Mouse (Mus musculus): ENCODE results near the gene Slc6a4. TPM values are rescaled to one million over a fixed set of nuclear protein-coding genes. Genes with fewer than 3 reads are reported as not detected.
A peak's percentile ranks its signal among the peaks of the same experiment; 100 is the strongest.

Slc6a4 gene
- total RNA-seq (2021) (10 to 100 TPM; 46.6 to 50.2 TPM), polyA plus RNA-seq (2012; rRNA removed) (15.9 and 18.3 TPM in 2 replicates)
- long read RNA-seq, transcript Slc6a4-201 (14 exons, 2,725 nt): major isoform, 30 of 34 reads
- long read RNA-seq, partial matches to known transcripts: 2 of 34 reads
- long read RNA-seq, other reads (novel, unspliced or antisense): 2 of 34 reads

DNA sequence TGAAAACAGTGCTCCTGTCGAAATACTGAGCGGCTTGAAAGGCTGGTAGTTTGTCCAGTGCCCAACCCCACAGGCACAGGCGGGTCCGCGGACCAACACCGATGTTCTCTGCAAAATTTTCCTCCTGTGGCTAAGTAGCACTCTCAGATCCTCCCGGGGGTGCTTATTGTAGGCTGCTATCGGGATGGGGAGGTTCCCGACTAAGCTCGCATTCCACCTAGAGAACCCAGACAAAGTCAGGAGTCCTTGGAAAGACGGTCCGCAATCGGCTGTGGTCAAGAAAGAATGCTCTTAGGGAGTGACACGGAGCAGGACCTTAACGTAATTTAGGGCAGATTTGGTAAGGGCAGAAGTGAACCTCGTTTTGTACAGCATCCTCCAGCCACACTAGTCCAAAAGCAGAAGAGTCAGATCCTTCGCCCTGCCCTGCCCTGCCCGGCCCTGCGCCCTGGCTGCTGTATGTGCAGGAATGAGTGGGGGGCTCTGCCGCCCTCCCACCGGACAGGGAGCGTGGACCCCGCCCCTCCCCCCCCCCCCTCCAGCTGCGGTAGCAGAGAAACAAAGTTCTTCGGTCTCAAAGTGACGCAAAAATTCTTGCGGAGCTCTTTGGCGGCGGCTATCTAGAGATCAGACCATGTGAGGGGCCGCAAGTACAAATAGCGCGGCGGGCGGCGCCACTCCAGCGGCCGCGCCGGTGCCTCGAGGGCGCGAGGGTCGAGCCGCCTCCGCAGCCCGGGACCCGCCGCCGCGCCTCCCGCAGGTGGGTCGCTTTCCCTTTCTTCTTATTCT lies at the start of gene Slc6a4:
TSS of gene Slc6a4 (plus strand) at position 688 of the 789 bp plus-strand sequence.
- no peak for DNase-seq

DNA sequence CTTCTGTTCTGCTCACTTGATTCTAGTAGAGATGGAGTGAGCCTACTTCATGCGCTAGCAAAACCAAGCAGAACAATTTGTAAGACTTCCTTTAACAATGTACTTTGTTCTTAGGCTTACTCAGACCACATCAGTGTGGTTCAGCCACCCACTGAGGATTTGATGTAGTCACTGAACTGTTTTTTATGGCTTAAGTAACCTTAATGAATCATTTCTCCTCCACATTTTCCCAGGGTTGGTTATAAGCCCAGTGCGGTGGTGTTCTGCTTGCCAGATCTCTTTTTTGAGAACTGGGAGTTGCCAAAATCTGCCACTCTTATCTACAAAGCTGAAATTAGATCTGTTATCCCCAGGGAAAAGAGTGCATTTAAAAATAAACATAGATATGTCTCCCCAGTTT lies 44.9 kb upstream of the Slc6a4 start:
- peak; percentile 64 for DNase-seq

DNA sequence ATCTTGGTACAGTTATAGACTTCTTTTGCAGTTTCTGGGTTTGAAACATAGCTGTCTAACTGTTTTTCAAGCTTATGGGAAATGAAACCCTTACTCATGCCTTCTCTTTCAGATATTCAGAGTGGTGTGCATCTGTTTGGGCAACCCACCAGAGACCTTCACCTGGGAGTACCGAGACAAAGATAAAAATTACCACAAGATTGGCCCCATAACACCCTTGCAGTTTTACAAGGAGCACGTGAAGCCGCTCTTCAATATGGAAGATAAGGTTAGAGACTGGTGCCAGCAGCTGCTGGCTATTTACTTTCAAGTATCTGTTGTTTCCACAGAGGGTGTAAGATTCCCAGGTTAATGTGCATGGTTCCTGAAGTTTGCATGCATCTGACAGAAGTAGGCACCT lies 32.7 kb upstream of the Slc6a4 start:
- DNase-seq: no peak

DNA sequence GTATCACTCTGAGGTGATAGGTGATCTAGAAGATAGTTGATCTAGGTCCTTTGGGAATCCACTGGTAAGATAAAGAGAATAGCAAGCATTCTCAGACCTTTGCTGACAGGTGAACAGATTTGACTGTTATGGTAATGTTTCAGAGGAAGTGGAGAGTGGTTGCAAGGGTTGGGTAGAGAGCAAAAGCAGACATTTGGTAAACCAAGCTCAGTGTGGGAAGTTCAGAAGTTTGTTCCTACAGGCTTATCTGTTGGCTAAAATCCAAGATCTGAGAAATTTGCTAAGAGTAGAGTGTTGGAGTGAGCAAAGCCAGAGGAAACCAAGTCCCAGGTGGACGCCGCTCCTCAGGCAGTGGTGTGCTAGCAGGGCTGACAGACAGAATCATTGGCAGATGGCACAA lies 28.1 kb upstream of the Slc6a4 start:
- DNase-seq: no peak

DNA sequence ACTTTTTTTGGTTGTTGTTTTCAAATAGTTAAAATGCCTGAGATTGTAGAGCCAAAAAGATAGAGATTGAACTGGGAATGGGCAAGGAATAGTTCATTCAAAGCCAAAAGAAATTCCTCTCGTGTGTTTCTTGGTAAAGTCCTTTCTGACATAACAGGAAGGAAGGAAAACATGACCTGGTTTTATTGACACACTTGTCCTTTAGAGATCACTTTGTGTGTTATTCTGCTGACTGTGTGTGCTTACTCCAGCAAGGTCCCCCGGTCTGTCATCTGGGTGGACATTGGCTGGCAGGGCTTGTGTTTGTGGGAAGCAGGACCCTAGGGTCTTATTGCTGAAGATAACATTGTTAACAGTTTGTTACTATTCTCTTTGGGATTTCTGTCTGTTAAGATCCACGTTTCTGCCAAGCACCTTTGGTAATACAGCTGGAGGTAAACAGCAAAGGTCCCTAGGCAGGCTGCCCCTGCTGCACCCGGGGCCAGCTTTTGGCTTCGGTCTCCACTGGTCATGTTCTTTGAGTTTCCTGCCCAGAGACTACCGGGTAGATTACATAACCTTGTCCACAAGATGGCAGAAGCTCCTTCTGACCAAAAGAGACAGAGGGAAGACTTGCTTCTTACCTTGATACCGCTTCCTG lies 23.6 kb upstream of the Slc6a4 start:
- DNase-seq: no peak

DNA sequence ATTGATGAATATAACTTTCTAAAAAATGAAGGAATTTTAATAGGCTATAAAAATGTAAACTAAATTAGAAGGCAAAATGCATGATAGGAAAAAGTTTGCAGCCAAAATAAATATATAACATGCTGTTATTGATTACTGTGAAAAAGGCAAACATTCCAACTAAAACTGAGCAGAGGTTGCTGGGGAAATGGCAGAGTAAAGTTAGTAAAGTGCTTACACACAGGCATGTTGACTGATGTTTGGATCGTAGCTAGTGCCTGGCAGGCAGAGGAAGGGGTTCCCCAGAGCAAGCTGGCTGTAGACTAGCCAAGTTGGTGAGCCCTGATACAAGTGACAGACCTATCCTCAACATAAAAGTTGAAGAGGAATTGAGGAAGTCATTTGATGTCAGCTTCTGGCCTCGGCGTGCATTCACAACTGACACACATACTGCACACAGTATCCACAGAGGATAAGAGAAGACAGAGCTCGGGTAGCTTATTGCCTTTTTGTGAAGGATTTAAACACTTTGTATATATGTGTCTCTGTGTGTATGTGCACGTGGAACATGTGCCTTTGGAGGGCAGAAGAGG lies 16.7 kb upstream of the Slc6a4 start:
- DNase-seq: no peak

DNA sequence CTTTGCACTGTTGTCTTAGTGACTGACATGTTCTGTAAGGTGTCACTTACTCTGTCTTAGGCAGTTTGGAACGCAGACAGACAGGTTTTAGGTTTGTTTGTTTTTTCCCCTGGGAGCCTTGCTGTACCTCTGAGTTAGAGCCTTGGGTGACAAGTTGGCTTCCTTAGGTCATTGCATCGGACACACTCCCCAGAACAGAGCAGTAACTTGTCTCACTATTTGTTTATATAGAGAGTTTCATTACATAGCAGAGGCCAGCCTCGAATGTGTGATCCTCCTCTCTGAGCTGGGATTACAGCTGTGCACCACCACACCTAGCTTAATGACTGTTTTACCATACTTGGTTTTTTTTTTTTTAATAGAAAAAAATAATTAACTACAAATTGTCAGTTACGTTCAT lies 16.0 kb upstream of the Slc6a4 start:
- no peak for DNase-seq

DNA sequence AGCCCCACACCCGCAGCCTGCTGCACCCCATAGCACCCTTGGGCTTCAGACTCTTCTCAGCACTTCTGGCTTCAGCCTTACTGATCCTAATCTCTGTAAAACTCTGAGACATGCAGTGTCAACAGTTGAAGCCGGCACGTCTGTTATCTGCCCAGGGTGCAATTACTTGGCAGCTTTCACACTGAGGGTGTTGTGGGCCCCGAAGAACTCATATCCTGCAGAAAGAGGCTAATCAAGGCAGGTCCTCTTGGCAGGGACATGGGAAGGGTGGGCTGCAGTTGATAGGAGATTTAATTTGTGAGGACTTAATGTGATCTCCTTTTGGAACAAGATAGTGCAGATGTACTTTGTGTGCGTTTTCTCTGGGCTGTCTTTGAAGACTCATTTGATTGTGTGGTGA lies 14.8 kb upstream of the Slc6a4 start:
- DNase-seq: no peak

DNA sequence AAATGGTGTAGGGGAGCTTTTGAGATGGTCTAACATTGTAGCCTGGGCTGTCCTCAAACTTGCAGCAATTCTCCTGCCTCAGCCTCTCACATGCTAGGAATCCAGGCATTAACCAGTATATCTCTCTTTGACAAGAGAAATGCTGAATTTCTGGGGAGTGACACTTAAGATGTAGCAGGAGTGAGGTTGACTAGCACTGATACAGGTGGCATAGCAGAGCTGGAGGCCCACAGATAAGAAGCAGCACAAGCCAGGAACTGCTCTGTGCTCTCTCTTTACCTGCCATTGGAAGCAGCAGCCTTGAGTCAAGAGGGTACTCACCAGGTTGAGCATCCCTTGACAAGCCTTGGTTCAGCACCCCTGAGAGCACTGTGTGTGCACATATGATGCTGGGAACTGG lies 14.2 kb upstream of the Slc6a4 start:
- no peak for DNase-seq

DNA sequence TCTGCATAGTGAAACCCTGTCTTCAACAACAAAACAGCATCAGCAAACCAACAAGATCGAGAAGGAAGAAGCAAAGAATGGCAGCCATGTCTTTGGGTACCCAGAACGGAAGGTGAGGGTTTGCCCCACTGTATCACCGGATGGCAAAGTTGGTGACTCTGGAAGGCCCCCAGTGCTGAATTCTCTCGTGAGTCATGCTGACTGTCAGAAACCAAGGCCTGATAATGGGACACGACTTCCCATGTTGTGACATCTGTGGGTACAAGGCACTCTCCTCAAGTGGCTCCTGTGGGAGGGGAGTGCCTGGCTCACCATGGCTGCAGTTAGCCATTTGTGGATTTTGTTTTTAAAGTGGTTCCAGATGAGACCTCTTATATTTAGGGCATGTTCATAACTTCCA lies 7.6 kb upstream of the Slc6a4 start:
- peak; percentile 59 for DNase-seq

DNA sequence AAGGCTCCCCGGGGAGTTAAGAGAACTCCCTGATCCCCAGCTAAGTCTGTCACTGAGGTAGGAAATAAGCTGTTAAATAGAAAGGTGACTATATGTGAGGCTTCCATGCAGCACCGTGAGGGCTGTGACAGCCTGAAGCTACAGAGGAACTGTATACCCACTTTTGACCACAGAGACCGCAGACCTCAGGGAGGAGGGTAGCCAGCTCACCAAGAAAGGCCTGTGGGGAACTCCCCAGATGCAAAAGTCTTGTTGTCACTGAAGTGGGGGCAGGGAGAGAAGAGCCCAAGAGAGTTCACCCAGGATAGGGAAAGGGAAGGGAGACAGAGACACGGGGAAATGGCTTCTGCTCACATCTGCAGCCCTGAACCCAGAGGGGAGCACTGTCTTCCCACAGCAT lies 5.5 kb upstream of the Slc6a4 start:
- no peak for DNase-seq

DNA sequence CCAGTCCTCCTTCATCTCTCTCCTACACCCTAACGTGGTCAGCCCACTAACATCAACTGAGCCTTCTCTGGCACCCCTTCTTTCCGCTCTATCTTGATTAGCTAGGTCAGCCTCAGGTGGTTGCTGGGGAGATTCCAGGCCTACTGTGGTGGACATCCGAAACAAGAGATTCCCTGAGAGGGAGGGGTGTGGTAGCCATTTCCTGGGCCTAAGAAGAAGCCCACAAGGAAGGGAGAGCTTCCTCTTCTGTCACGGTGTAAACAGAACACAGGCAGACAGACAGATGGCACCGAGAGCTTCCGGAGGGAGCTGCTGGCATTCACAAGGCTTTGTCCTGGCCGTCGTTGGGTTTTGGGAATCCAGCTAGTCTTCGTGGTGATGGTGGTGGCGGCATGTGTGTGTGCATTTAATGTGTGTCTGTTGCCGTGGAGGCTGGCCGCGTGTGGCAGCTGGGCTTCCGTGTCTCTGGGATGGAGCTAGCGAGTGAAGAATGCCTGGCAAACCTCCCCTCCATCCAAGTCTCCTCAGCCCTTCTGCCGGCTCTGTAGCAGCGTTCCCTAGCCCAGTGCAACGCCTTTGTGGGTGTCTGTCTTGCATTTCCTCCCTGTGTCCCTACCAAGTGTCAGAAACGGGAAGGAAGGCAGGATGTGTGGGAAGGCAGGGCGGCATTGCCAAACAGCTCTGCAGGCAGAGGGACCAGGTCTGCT lies 2.3 kb upstream of the Slc6a4 start:
- no peak for DNase-seq

DNA sequence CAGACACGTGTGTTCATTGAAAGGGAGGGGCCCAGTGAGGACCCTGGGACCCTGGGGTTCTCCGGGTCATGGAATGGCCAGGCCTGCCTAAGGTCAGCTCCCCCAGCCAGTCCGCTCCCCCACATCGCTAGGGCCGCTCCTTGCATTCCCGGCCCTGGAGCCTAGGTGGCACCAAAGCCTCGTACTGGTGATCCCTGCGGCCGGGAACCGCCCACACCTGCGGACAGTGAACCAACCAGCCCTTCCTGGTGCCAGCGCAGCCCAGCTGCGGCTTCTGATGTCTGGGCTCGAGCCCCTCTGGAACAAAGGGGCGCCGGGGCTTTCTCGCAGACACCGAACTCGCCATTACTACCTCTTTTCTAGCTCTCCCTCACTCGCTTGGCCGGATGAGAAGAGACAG lies 1.1 kb upstream of the Slc6a4 start:
- peak; percentile 86 for DNase-seq

DNA sequence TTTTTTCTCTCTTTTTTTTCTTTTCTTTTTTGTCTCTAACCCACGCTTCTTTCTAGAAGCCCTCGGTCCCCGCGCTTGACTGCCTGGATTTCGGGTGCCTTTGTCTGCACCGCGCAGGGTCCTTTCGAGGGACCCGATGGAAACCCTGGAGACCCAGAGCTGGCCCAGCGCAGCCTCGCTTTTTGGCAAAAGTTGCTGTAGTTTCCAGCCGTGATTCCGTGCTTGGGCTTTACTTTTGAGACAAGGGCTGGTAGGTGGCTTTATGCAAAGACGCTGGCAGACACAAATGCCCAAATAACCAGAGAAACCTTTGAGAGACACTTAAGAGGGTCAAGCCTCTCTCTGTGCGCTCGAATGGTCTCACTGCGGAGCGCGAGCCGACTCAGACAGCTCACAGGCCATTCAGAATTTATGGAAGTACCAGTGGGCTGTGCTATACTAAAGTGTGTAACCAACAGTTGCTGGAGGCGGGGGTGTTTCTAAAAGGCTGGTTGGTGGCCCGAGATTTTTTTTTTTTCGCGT lies 363 bp downstream of the Slc6a4 start:
- no peak for DNase-seq

DNA sequence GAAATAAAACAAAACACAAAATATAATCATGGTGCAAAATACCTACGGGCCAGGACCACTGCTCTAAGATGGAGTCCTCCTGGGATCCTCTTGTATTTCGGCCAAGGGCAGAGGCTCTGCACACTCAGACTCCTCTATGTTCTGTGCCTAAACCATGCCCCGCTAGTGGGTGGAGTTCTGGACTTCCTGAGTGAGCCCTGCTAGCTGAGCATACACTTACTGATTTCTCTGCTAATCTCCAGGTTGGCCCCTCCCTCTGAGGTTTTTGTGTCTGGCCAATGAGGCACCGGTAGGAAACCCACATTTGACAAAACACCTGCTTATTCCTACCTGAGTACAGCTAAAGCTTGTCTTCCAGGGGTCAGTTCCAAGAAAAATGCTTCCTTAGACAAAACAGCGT lies 2.3 kb downstream of the Slc6a4 start:
- no peak for DNase-seq

DNA sequence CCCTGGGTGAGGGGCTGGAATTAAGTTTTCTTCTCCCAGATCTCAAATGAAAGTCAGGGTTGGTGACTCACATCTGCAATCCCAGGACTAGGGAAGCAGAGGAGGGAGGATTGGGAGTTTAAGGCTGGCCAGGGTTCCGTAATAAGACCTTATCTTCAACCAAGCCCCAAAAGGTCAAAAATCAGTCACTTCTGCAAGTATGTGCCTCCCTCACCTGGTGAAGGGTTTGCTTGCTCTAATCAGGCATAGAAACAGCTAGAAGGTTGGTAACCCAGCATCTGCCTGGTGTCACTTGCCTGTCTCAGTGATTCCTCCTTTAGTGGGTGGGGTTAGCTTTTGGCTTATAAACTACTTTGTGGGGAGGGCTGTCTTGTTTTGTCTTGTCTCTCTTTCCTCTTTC lies 4.0 kb downstream of the Slc6a4 start:
- DNase-seq: peak; percentile 55

DNA sequence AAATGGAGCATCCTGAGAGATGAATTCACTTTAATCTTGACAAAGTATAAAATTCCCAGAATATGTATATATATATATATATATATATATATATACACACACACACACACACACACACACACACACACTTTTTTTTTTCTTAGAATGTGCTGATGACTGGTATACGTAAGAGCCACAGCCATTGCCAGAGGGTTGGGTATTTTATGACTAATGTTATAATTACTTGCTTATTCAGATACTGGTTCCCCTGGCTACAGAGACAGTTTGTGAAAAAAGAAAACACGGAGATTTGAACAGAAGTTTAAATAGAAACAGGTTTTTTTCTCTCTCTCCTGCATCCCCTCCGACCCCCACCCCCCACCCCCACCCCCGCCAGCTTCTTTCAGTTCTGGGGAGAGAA lies 7.5 kb downstream of the Slc6a4 start:
- no peak for DNase-seq

DNA sequence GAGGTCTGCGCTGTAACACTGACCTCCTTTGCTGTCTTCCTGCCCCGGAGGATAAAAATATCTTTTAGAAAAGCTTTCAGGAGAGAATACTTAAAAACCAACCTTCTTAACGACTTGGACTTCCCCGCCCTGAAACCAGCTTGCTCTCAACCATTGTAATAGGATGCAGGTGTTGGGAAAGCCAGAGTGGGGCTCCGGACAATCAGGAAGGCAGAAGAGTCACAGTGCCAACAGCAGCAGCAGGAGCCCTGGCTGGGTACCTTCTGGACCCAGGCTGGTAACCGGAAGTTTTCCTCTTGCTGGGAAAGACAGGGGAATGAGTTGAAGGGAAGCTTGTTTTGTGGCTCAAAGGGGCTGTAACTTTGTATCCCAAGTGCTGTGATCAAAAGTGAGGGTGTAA lies 8.2 kb downstream of the Slc6a4 start:
- DNase-seq: no peak

DNA sequence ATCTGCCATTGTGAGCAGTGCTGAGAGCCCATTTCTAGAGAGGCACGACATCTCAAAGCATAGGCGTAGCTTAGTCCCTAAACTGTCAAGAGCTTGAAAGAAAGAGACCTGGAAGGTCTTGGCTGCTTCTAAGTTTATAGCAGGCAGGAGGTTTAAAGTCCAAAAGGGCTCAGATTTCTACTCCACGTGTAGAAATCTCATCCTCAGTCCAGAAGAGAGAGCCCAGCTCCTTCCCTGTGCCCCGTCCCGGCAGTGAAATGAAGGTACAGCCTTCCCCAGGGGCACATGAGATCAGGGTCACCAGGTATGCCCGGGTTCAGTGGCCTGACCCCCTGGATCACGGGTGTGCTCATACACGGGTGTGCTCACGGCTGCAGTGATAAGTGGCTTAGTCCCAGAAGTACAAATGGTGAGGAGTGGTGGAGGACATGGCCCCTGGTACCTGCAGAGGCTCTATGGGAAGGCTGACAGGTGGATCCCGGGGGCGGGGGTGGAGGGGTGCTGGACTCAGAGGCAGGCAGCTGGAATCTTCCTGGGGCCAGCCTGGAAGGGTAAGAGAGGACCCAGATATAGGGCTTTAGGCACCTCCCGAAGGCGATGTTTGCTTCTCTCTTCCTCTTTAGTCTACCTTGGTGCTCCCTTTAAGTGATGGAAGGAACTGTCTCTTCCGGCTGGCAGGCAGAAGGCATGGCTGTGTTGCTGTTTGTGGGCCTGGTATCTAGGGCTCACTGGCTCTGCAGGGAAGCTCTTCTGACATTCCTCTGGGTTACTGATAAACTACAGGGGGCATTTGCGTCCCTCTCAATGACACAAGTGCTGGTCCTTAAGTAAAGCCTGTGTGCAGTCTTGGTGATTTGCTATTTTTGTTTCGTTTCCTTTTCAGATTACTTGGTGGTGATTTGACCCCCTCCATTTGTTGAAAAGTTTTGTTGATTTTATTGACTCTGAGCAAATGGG lies 10.9 kb downstream of the Slc6a4 start:
- no peak for DNase-seq

DNA sequence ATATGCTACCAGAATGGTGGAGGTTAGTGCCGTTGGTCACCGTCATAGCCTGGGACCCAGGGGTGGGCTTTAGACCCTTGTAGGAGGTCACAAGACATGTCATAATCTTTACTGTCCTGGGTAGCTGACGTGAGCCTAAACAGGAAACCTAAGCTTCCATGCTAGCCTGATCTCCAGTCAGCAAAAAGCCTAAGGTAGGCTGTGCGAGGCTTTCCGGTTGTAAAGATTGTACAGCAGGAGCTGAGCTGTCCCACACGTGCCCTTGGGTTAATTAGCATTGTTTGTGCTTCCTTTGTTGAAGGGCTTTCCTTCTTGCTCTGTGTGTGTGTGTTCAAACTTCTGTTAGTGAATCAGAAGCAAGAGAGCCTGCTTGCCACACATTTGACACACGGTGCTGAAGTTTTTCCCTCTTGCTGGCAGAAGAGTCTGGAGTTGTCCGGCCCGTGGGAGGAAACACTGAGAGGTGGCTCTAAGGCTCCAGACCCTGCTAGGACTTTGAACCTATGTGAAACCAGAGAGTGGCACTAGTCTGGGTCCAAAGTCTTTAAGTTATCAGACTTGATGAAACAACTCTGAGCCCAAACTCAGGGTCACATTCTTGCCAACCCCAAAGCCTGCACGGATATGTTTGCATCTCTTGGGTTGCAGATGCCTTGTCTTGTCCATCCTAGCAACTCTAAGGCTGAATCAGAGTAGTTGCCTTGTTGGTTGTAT lies 12.5 kb downstream of the Slc6a4 start:
- DNase-seq: no peak
